Mouse (Mus musculus): ENCODE results near the gene Slc38a2. TPM values are rescaled to one million over a fixed set of nuclear protein-coding genes. Genes with fewer than 3 reads are reported as not detected.

Gene Slc38a2
- polyA plus RNA-seq, 1 experiment from 2014 or later = 191 TPM

GRCm38 (mm10) chr15:96674089-96674488 is 25.4 kb downstream of the Slc38a2 start:
- Histone ChIP-seq H3K9ac (ENCODE audit: low read length) (no peak overlapping the region), H3K4me2 (ENCODE audit: low read length) (no peak overlapping the region), H3K4me1 (ENCODE audit: control insufficient read depth in 2 of 2, insufficient read depth in 2 of 2, low read length in 2 of 2) (peaks cover 8 to 15% of the 10 kb centered on the region in 2 experiments), H3K36me3 (ENCODE audit: control insufficient read depth, insufficient read depth, low read length) (no peaks in the 10 kb centered on the region), H3K27ac (replicated peaks in 1 of 2; ENCODE audit: control insufficient read depth in 1 of 2, insufficient read depth in 1 of 2, low read depth in 2 of 2, low read length in 2 of 2) (no peak overlapping the region), H3K4me3 (ENCODE audit: control insufficient read depth in 1 of 2, insufficient read depth in 1 of 2, low read depth in 1 of 2, low read length in 2 of 2) (no peak overlapping the region), H3K27me3 (ENCODE audit: control insufficient read depth, insufficient read depth, low read length) (no peaks in the 10 kb centered on the region), H3K9me3 (ENCODE audit: control insufficient read depth, low read length) (no peaks in the 10 kb centered on the region)
- WGBS = 44% methylated on average over 1 of the region's 1 CpGs
- no peak for ATAC-seq (ENCODE audit: insufficient number of reproducible peaks, insufficient read depth, low FRiP score, low read depth)

- H3K4me3 ChIP-seq (ENCODE audit: control insufficient read depth in 1 of 2, insufficient read depth in 1 of 2, low read depth in 1 of 2, low read length in 2 of 2) = no peak overlapping the region
- H3K36me3 ChIP-seq (ENCODE audit: control insufficient read depth, insufficient read depth, low read length) = no peaks in the 10 kb centered on the region
- no peaks in the 10 kb centered on the region for H3K27me3 ChIP-seq (ENCODE audit: control insufficient read depth, insufficient read depth, low read length)
- WGBS = 62% methylated on average over 6 of the region's 6 CpGs
- no peak for ATAC-seq (ENCODE audit: insufficient number of reproducible peaks, insufficient read depth, low FRiP score, low read depth)
- H3K9me3 ChIP-seq (ENCODE audit: control insufficient read depth, low read length) = no peaks in the 10 kb centered on the region
- no peak overlapping the region for H3K27ac ChIP-seq (replicated peaks in 1 of 2; ENCODE audit: control insufficient read depth in 1 of 2, insufficient read depth in 1 of 2, low read depth in 2 of 2, low read length in 2 of 2)
- no peak overlapping the region for H3K4me2 ChIP-seq (ENCODE audit: low read length)
- H3K9ac ChIP-seq (ENCODE audit: low read length) = no peak overlapping the region
- no peaks in the 10 kb centered on the region for H3K4me1 ChIP-seq (ENCODE audit: control insufficient read depth in 2 of 2, insufficient read depth in 2 of 2, low read length in 2 of 2)
Observed at GRCm38 (mm10) chr15:96669721-96670120, 29.8 kb downstream of the Slc38a2 start.

GRCm38 (mm10) chr15:96666663-96667062 is 32.9 kb downstream of the Slc38a2 start:
- no peaks in the 10 kb centered on the region for H3K27me3 ChIP-seq (ENCODE audit: control insufficient read depth, insufficient read depth, low read length)
- no peak for ATAC-seq (ENCODE audit: insufficient number of reproducible peaks, insufficient read depth, low FRiP score, low read depth)
- peak overlapping the region; percentile 36 for H3K4me2 ChIP-seq (ENCODE audit: low read length)
- WGBS = 3% methylated on average over 7 of the region's 7 CpGs
- no peak overlapping the region for H3K27ac ChIP-seq (replicated peaks in 1 of 2; ENCODE audit: control insufficient read depth in 1 of 2, insufficient read depth in 1 of 2, low read depth in 2 of 2, low read length in 2 of 2)
- H3K36me3 ChIP-seq (ENCODE audit: control insufficient read depth, insufficient read depth, low read length) = no peaks in the 10 kb centered on the region
- H3K4me3 ChIP-seq (ENCODE audit: control insufficient read depth in 1 of 2, insufficient read depth in 1 of 2, low read depth in 1 of 2, low read length in 2 of 2) = peak overlapping the region; percentile 2 to 13; a peak in 2 of 4 replicates
- no peaks in the 10 kb centered on the region for H3K9me3 ChIP-seq (ENCODE audit: control insufficient read depth, low read length)
- no peaks in the 10 kb centered on the region for H3K4me1 ChIP-seq (ENCODE audit: control insufficient read depth in 2 of 2, insufficient read depth in 2 of 2, low read length in 2 of 2)
- no peak overlapping the region for H3K9ac ChIP-seq (ENCODE audit: low read length)

GRCm38 (mm10) chr15:96665889-96666288 is 33.6 kb downstream of the Slc38a2 start:
- no peaks in the 10 kb centered on the region for H3K27me3 ChIP-seq (ENCODE audit: control insufficient read depth, insufficient read depth, low read length)
- H3K9me3 ChIP-seq (ENCODE audit: control insufficient read depth, low read length) = no peaks in the 10 kb centered on the region
- WGBS = 10% methylated on average over 3 of the region's 3 CpGs
- no peaks in the 10 kb centered on the region for H3K36me3 ChIP-seq (ENCODE audit: control insufficient read depth, insufficient read depth, low read length)
- peak; percentile 70; the same call in 1 of the 2 replicates for ATAC-seq (ENCODE audit: insufficient number of reproducible peaks, insufficient read depth, low FRiP score, low read depth)
- no peak overlapping the region for H3K4me3 ChIP-seq (ENCODE audit: control insufficient read depth in 1 of 2, insufficient read depth in 1 of 2, low read depth in 1 of 2, low read length in 2 of 2)
- peaks cover 3% of the 10 kb centered on the region in 2 experiments for H3K4me1 ChIP-seq (ENCODE audit: control insufficient read depth in 2 of 2, insufficient read depth in 2 of 2, low read length in 2 of 2)
- no peak overlapping the region for H3K9ac ChIP-seq (ENCODE audit: low read length)
- peak overlapping the region; percentile 36 for H3K4me2 ChIP-seq (ENCODE audit: low read length)
- H3K27ac ChIP-seq (replicated peaks in 1 of 2; ENCODE audit: control insufficient read depth in 1 of 2, insufficient read depth in 1 of 2, low read depth in 2 of 2, low read length in 2 of 2) = no peak overlapping the region

GRCm38 (mm10) chr15:96660590-96661141 is 38.9 kb downstream of the Slc38a2 start:
- 15% methylated on average over 13 of the region's 13 CpGs for WGBS
- no peaks in the 10 kb centered on the region for H3K9me3 ChIP-seq (ENCODE audit: control insufficient read depth, low read length)
- no peaks in the 10 kb centered on the region for H3K36me3 ChIP-seq (ENCODE audit: control insufficient read depth, insufficient read depth, low read length)
- H3K4me2 ChIP-seq (ENCODE audit: low read length) = peak overlapping the region; percentile 49
- H3K9ac ChIP-seq (ENCODE audit: low read length) = no peak overlapping the region
- H3K27ac ChIP-seq (replicated peaks in 1 of 2; ENCODE audit: control insufficient read depth in 1 of 2, insufficient read depth in 1 of 2, low read depth in 2 of 2, low read length in 2 of 2) = no peak overlapping the region
- ATAC-seq (ENCODE audit: insufficient number of reproducible peaks, insufficient read depth, low FRiP score, low read depth) = peak; percentile 67; the same call in 1 of the 2 replicates
- no peak overlapping the region for H3K4me3 ChIP-seq (ENCODE audit: control insufficient read depth in 1 of 2, insufficient read depth in 1 of 2, low read depth in 1 of 2, low read length in 2 of 2)
- H3K27me3 ChIP-seq (ENCODE audit: control insufficient read depth, insufficient read depth, low read length) = no peaks in the 10 kb centered on the region
- peaks cover 9 to 15% of the 10 kb centered on the region in 2 experiments for H3K4me1 ChIP-seq (ENCODE audit: control insufficient read depth in 2 of 2, insufficient read depth in 2 of 2, low read length in 2 of 2)

- Histone ChIP-seq H3K4me3 (ENCODE audit: control insufficient read depth in 1 of 2, insufficient read depth in 1 of 2, low read depth in 1 of 2, low read length in 2 of 2) (no peak overlapping the region), H3K27me3 (ENCODE audit: control insufficient read depth, insufficient read depth, low read length) (no peaks in the 10 kb centered on the region), H3K4me2 (ENCODE audit: low read length) (peak overlapping the region; percentile 45), H3K36me3 (ENCODE audit: control insufficient read depth, insufficient read depth, low read length) (no peaks in the 10 kb centered on the region), H3K27ac (replicated peaks in 1 of 2; ENCODE audit: control insufficient read depth in 1 of 2, insufficient read depth in 1 of 2, low read depth in 2 of 2, low read length in 2 of 2) (no peak overlapping the region), H3K4me1 (ENCODE audit: control insufficient read depth in 2 of 2, insufficient read depth in 2 of 2, low read length in 2 of 2) (peaks cover 9 to 18% of the 10 kb centered on the region in 2 experiments), H3K9ac (ENCODE audit: low read length) (no peak overlapping the region), H3K9me3 (ENCODE audit: control insufficient read depth, low read length) (no peaks in the 10 kb centered on the region)
- no peak for ATAC-seq (ENCODE audit: insufficient number of reproducible peaks, insufficient read depth, low FRiP score, low read depth)
- 50% methylated on average over 14 of the region's 14 CpGs for WGBS
Observed at GRCm38 (mm10) chr15:96658275-96658602, 41.3 kb downstream of the Slc38a2 start.

GRCm38 (mm10) chr15:96657576-96658274 is 41.8 kb downstream of the Slc38a2 start:
- Histone ChIP-seq H3K27me3 (ENCODE audit: control insufficient read depth, insufficient read depth, low read length) (no peaks in the 10 kb centered on the region), H3K9ac (ENCODE audit: low read length) (no peak overlapping the region), H3K27ac (replicated peaks in 1 of 2; ENCODE audit: control insufficient read depth in 1 of 2, insufficient read depth in 1 of 2, low read depth in 2 of 2, low read length in 2 of 2) (no peak overlapping the region), H3K4me2 (ENCODE audit: low read length) (peak overlapping the region; percentile 45), H3K4me3 (ENCODE audit: control insufficient read depth in 1 of 2, insufficient read depth in 1 of 2, low read depth in 1 of 2, low read length in 2 of 2) (no peak overlapping the region), H3K36me3 (ENCODE audit: control insufficient read depth, insufficient read depth, low read length) (no peaks in the 10 kb centered on the region), H3K9me3 (ENCODE audit: control insufficient read depth, low read length) (no peaks in the 10 kb centered on the region), H3K4me1 (ENCODE audit: control insufficient read depth in 2 of 2, insufficient read depth in 2 of 2, low read length in 2 of 2) (peaks cover 9 to 18% of the 10 kb centered on the region in 2 experiments)
- no peak for ATAC-seq (ENCODE audit: insufficient number of reproducible peaks, insufficient read depth, low FRiP score, low read depth)
- 44% methylated on average over 17 of the region's 17 CpGs for WGBS
